Mouse (Mus musculus) limb, embryonic 13.5 days (tissue): ENCODE data around the gene Amph. TPM values are rescaled to one million over a fixed set of nuclear protein-coding genes. Genes with fewer than 3 reads are reported as not detected.
"Not testable (repeated sequence)": the region's sequence is repeated elsewhere in the genome, so short reads cannot be mapped to it uniquely, and the experiment has no call there.

Source experiments
- ATAC-seq: fragments of 200-750 bp; cut with Nextera tagmentation; 2 replicates; pipeline ENCODE4 v1.8.0; 2017; ENCODE audit warnings: low read depth, moderate number of reproducible peaks, moderate TSS enrichment; ENCODE audit not compliant: low FRiP score
- H3K27ac ChIP-seq: fragments of 300-500 bp; sonication (generic); 2 replicates; pipeline ENCODE4 v1.5.1; 2015; ENCODE audit warnings: inconsistent platforms, mild to moderate bottlenecking, moderate library complexity
- H3K27me3 ChIP-seq: fragments of 300-500 bp; sonication (generic); 2 replicates; pipeline ENCODE4 v1.6.1; 2015; ENCODE audit warnings: mild to moderate bottlenecking, inconsistent platforms
- H3K36me3 ChIP-seq: fragments of 300-500 bp; sonication (generic); 2 replicates; pipeline ENCODE4 v1.6.1; 2015; ENCODE audit warnings: inconsistent platforms, mild to moderate bottlenecking, moderate library complexity
- H3K4me1 ChIP-seq: fragments of 300-500 bp; sonication (generic); 2 replicates; pipeline ENCODE4 v1.6.1; 2015; ENCODE audit warnings: inconsistent platforms
- H3K4me2 ChIP-seq: fragments of 300-500 bp; sonication (generic); replicated peaks from 2 replicates; pipeline ENCODE4 v1.6.1; 2015; ENCODE audit warnings: inconsistent platforms, mild to moderate bottlenecking, moderate library complexity
- H3K4me3 ChIP-seq: fragments of 300-500 bp; sonication (generic); 2 replicates; pipeline ENCODE4 v1.5.1; 2015; ENCODE audit warnings: moderate library complexity, mild to moderate bottlenecking, inconsistent platforms
- H3K9ac ChIP-seq: fragments of 300-500 bp; sonication (generic); 2 replicates; pipeline ENCODE4 v1.6.1; 2015; ENCODE audit warnings: mild to moderate bottlenecking, inconsistent platforms
- H3K9me3 ChIP-seq: fragments of 300-500 bp; sonication (generic); 2 replicates; pipeline ENCODE4 v1.6.1; 2016; ENCODE audit warnings: inconsistent platforms
- WGBS: fragments of 180-500 bp; shearing (Covaris S2); methylation state at CpG from one replicate; pipeline ENCODE4 v1.1.7; 2015; 5-methylcytosine and 5-hydroxymethylcytosine counted together
- polyA plus RNA-seq: library from polyadenylated mRNA; unstranded; fragments of >200 nt; fragmentation: Nextera tagmentation; extraction: Ambion mirVana; gene quantifications from 2 replicates; pipeline ENCODE4 v1.2.1, GENCODE M21; 2015

The Amph gene
- 1.8 and 2.2 TPM in 2 replicates for polyA plus RNA-seq

DNA sequence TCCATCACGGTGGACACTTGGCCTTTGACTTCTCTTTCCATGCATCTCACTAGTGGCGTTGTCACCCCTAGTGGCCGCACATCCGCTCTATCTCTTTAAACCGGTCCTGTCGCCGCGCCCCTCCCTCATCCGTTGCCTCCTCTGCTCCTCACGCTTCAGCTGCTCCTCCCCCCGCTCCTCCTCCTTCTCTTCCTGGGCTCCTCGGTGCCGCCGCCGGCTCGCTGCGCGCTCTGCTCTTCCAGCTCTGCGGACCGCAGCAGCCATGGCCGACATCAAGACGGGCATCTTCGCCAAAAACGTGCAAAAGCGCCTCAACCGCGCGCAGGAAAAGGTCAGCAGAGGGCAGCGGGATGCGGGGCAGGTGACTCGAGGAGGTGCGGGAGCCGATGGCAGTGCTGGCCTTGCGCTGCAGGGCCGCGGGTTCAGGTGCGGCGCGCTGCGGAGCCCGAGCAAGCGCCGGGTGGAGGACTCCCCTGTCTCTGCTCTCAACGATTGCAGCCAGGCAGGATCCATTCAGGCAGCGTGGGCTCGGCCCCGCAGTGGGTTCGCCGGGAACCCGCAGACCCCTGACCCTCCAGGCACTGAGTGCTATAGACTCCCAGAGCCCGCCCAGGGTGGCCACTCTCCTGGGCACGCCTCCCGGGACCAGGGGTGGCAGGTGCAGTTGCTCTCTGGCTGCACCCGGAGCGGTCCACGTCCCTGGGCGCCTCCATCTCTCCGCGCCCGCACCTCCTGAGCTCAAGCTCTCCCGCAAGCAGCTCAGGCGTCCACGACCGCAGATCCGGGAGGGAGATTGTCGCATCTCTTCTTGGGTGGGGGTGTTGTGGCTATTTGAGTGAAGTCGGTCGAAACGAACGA lies at the start of gene Amph:
Gene Amph (plus strand): TSS at position 35 of the 858 bp plus-strand sequence.
- H3K4me2 ChIP-seq: peak within 1 kb of the TSS; percentile 98
- peak within 1 kb of the TSS; percentile 71 for H3K9ac ChIP-seq
- no peaks in the 10 kb centered on the region for H3K36me3 ChIP-seq
- WGBS: under 1% methylated on average over 70 of the region's 70 CpGs
- no peaks in the 10 kb centered on the region for H3K9me3 ChIP-seq
- H3K4me1 ChIP-seq: peaks cover 5% of the 10 kb centered on the region
- H3K27ac ChIP-seq: no peak within 1 kb of the TSS
- H3K4me3 ChIP-seq: peak within 1 kb of the TSS; percentile 70
- peak; percentile 89 for ATAC-seq
- peaks cover 36% of the 10 kb centered on the region for H3K27me3 ChIP-seq

DNA sequence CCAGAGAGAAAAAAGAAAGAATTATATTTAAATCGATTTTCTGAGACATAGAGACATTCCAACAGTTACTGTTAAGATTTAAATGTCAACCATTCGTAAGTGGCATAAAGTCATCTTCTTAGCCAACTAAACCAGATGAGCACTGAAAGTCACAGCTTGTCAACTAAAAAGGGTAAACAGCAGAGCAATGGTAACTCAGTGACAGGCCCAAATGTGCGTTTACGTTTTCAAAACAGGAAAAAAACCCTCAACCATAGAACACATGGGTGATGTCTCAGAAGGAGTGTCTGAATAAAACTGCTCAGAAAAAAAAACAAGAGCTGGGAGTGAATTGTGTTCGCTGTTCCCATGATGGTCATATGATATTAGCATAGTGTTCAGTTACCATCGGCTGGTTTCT lies 44.4 kb upstream of the Amph start:
- no peak overlapping the region for H3K4me3 ChIP-seq
- no peaks in the 10 kb centered on the region for H3K9me3 ChIP-seq
- no peak for ATAC-seq
- H3K27me3 ChIP-seq: no peaks in the 10 kb centered on the region
- H3K36me3 ChIP-seq: no peaks in the 10 kb centered on the region
- no peak overlapping the region for H3K4me2 ChIP-seq
- 84% methylated on average over 6 of the region's 6 CpGs for WGBS
- no peaks in the 10 kb centered on the region for H3K4me1 ChIP-seq
- H3K27ac ChIP-seq: no peak overlapping the region
- H3K9ac ChIP-seq: no peak overlapping the region

DNA sequence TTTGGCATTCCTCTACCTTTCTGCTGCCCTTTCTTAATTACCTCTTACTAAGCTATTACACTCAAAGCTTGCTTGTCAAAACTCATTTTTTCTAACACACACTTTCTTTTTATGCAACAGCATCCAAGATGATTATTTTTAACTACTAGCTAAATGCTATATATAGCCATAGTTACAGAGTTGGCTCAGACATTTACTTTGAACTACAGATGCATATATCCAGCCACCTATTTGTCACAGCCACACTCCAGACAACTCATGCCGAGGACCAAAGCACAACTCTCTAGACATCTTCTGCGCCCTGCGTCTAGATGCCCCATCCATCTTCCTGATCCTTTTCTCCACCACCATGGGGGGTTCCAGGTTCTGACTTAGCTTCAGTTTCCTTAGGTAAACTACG lies 33.2 kb upstream of the Amph start:
- Histone ChIP-seq H3K27ac (no peak overlapping the region), H3K36me3 (no peaks in the 10 kb centered on the region)

DNA sequence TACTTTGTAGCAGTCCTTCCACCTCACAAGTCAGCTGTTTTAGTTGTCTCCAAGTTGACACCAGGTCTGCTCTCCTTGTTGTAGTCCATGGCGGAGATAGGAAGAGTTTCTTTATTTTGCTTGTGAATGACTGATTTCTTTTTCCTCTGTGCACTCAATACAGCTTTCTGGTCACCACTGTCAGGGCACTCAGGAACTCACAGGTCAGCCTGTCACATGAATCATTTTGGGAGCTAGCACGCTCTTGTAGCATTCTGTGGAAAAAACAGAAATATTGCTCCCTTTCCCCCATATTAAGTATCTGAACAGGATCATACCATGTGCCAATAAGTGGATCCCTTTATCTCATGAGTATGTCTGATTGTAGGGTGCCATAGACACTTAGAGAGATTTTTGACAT lies 14.8 kb upstream of the Amph start:
- not testable (repeated sequence) for H3K27me3 ChIP-seq, ATAC-seq, H3K4me2 ChIP-seq, H3K27ac ChIP-seq, H3K36me3 ChIP-seq, H3K9me3 ChIP-seq, H3K4me3 ChIP-seq, H3K4me1 ChIP-seq, H3K9ac ChIP-seq
- 40% methylated on average over 1 of the region's 2 CpGs for WGBS

More for the DNA sequence above, 33.2 kb upstream of the Amph start:
- Histone ChIP-seq H3K27me3 (no peaks in the 10 kb centered on the region), H3K9me3 (no peaks in the 10 kb centered on the region), H3K4me2 (no peak overlapping the region), H3K9ac (no peak overlapping the region), H3K4me1 (no peaks in the 10 kb centered on the region), H3K4me3 (no peak overlapping the region)
- 79% methylated on average over 4 of the region's 4 CpGs for WGBS
- ATAC-seq: no peak

- H3K27me3 ChIP-seq: peaks cover 36% of the 10 kb centered on the region
- peak; percentile 44 for ATAC-seq
These were observed 319 bp upstream of the Amph start for GRCm38 (mm10) chr13:18947686-18948085.

GRCm38 (mm10) chr13:18949029-18949350 lies 985 bp downstream of the Amph start:
- Histone ChIP-seq H3K27ac (no peak overlapping the region), H3K36me3 (no peaks in the 10 kb centered on the region), H3K4me3 (peak overlapping the region; percentile 70), H3K4me1 (peaks cover 5% of the 10 kb centered on the region), H3K27me3 (peaks cover 36% of the 10 kb centered on the region), H3K9ac (peak overlapping the region; percentile 71; the same call in 1 of the 2 replicates), H3K9me3 (no peaks in the 10 kb centered on the region), H3K4me2 (peak overlapping the region; percentile 98)
- ATAC-seq: no peak
- 12% methylated on average over 5 of the region's 5 CpGs for WGBS

More at GRCm38 (mm10) chr13:18947686-18948085, 319 bp upstream of the Amph start:
- Histone ChIP-seq H3K9ac (peak overlapping the region; percentile 71; the same call in 1 of the 2 replicates), H3K36me3 (no peaks in the 10 kb centered on the region), H3K4me3 (peak overlapping the region; percentile 70), H3K9me3 (no peaks in the 10 kb centered on the region), H3K4me1 (peaks cover 5% of the 10 kb centered on the region), H3K27ac (no peak overlapping the region), H3K4me2 (peak overlapping the region; percentile 98)
- WGBS: 16% methylated on average over 5 of the region's 5 CpGs

- no peak overlapping the region for H3K27ac ChIP-seq
- no peaks in the 10 kb centered on the region for H3K36me3 ChIP-seq
- peaks cover 36% of the 10 kb centered on the region for H3K27me3 ChIP-seq
- no peak overlapping the region for H3K9ac ChIP-seq
- 45% methylated on average over 11 of the region's 11 CpGs for WGBS
- ATAC-seq: no peak
- H3K9me3 ChIP-seq: no peaks in the 10 kb centered on the region
- peaks cover 5% of the 10 kb centered on the region for H3K4me1 ChIP-seq
- no peak overlapping the region for H3K4me3 ChIP-seq
- no peak overlapping the region for H3K4me2 ChIP-seq
These were observed 1.7 kb downstream of the Amph start for GRCm38 (mm10) chr13:18949626-18950200.

DNA sequence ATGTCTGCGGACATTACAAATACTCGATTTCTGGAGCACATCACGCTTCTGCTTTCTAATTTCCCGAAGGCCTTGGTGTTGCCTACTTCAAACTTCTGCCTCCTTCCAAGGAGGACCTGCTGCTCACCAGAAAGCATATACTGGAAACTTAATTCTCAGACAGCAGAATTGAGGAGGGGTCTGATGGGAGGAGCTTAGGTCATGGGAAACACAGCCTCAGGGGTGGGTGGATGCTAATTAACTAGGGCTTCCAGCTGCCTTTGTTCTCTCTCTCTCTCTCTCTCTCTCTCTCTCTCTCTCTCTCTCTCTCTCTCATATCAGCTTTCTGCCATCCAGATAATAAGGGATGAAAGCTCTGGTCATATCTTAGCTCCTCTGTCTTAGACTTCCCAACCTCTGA lies 5.6 kb downstream of the Amph start:
- Histone ChIP-seq H3K4me1 (peaks cover 5% of the 10 kb centered on the region), H3K4me2 (no peak overlapping the region), H3K27ac (no peak overlapping the region), H3K27me3 (peaks cover 19% of the 10 kb centered on the region), H3K9me3 (no peaks in the 10 kb centered on the region), H3K4me3 (no peak overlapping the region), H3K9ac (no peak overlapping the region), H3K36me3 (no peaks in the 10 kb centered on the region)
- 90% methylated on average over 4 of the region's 4 CpGs for WGBS
- ATAC-seq: no peak

GRCm38 (mm10) chr13:18956065-18956913 lies 8.3 kb downstream of the Amph start:
- no peak overlapping the region for H3K4me3 ChIP-seq
- H3K27me3 ChIP-seq: no peaks in the 10 kb centered on the region
- no peaks in the 10 kb centered on the region for H3K9me3 ChIP-seq
- 88% methylated on average over 11 of the region's 11 CpGs for whole genome bisulfite sequencing
- H3K4me1 ChIP-seq: no peaks in the 10 kb centered on the region
- no peak overlapping the region for H3K9ac ChIP-seq
- no peak overlapping the region for H3K27ac ChIP-seq
- no peak overlapping the region for H3K4me2 ChIP-seq
- no peaks in the 10 kb centered on the region for H3K36me3 ChIP-seq
- no peak for ATAC-seq

GRCm38 (mm10) chr13:18957028-18957427 lies 9.0 kb downstream of the Amph start:
- no peak overlapping the region for H3K4me2 ChIP-seq
- H3K9me3 ChIP-seq: no peaks in the 10 kb centered on the region
- no peak for ATAC-seq
- 84% methylated on average over 3 of the region's 3 CpGs for WGBS
- H3K4me1 ChIP-seq: no peaks in the 10 kb centered on the region
- H3K27me3 ChIP-seq: no peaks in the 10 kb centered on the region
- H3K36me3 ChIP-seq: no peaks in the 10 kb centered on the region
- H3K4me3 ChIP-seq: no peak overlapping the region
- H3K9ac ChIP-seq: no peak overlapping the region
- H3K27ac ChIP-seq: no peak overlapping the region

GRCm38 (mm10) chr13:18972571-18972970 lies 24.6 kb downstream of the Amph start:
- H3K27me3 ChIP-seq: no peaks in the 10 kb centered on the region
- no peak overlapping the region for H3K4me3 ChIP-seq
- no peak overlapping the region for H3K9ac ChIP-seq
- WGBS: 85% methylated on average over 3 of the region's 3 CpGs
- H3K9me3 ChIP-seq: no peaks in the 10 kb centered on the region
- no peak overlapping the region for H3K4me2 ChIP-seq
- no peak overlapping the region for H3K27ac ChIP-seq
- no peak for ATAC-seq
- H3K36me3 ChIP-seq: no peaks in the 10 kb centered on the region
- H3K4me1 ChIP-seq: no peaks in the 10 kb centered on the region

- H3K4me2 ChIP-seq: no peak overlapping the region
- H3K4me1 ChIP-seq: no peaks in the 10 kb centered on the region
- WGBS: 94% methylated on average over 5 of the region's 5 CpGs
- ATAC-seq: no peak
- H3K9me3 ChIP-seq: no peaks in the 10 kb centered on the region
- H3K27me3 ChIP-seq: no peaks in the 10 kb centered on the region
- no peak overlapping the region for H3K4me3 ChIP-seq
- H3K27ac ChIP-seq: no peak overlapping the region
- H3K9ac ChIP-seq: no peak overlapping the region
- H3K36me3 ChIP-seq: no peaks in the 10 kb centered on the region
These were observed 26.3 kb downstream of the Amph start for GRCm38 (mm10) chr13:18974351-18974750.
